Mouse (Mus musculus): Measurements from ENCODE around the gene Spi1.

The Spi1 gene

DNA sequence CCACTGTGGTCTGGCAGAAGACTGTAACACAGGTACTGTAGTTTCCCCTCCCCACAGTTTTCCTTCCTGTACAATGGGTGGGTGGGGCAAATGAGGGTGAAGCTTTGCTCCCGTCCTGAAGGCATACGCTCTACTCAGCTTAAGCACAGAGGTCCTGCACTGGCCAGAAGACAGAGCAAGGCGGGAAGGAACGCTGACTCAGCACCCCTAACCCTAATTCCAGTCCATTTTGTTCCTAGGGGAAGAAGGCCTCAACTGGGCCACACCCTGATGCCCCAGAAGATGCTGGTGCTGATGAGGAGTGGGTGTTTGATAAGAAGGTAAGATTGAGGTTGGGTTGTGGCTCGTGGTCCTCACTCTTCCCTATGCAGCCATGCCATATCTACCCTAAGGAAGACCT, 46.6 kb downstream of the Spi1 start:
- no peak for DNase-seq

DNA sequence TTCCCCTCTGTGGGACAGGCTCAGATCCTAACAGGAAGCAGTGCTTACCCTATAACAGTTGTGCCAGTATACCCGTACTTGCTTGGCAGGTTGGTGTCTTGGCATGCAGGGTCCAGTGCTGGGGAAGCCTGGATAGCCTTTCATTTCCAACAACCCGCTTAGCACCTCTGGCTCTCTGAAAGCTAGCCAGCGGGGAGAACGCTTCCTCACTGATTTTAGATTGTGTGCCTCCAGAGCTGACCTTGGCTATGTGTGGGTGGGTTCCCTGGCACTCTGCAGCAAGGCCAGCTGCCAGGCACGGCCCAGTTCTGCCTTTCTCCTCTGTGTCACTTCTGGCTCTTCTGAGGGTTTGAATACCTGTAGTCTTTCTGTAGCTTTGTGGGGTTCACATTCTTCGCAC, 47.9 kb downstream of the Spi1 start:
- no peak for DNase-seq

DNA sequence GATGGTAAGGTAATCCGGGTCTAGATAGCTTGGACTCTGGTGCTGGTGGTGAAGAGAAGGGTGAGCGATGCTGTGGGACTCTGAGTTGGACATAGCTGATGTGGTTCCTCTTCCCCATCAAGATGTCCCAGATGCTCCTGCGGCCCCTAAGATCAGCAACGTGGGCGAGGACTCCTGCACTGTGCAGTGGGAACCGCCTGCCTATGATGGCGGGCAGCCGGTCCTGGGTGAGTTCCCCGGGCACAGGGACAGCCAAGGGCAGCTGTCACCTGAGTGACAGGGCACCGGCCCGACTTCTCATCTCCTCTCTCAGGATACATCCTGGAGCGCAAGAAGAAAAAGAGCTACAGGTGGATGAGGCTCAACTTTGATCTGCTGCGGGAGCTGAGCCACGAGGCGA, 49.1 kb downstream of the Spi1 start:
- no peak for DNase-seq

DNA sequence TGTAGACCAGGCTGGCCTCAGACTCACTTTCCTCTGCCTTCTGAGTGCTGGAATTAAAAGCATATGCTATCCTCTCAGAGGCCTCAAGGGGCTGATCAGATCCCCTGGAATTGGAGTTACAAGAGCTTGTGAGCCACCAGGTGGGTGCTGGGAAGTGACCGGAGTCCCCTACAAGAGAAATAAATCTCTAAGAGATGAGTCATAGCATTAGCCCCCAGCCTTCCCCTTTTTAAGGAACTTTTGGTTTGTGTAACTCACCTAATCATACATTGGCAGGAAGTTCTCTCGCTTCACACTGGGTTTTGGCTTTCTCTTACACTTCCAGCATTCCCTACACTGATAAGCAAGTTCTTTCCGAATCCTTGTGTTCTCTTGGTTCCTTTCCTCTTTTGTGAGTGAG, 49.8 kb downstream of the Spi1 start:
- no peak for DNase-seq

DNA sequence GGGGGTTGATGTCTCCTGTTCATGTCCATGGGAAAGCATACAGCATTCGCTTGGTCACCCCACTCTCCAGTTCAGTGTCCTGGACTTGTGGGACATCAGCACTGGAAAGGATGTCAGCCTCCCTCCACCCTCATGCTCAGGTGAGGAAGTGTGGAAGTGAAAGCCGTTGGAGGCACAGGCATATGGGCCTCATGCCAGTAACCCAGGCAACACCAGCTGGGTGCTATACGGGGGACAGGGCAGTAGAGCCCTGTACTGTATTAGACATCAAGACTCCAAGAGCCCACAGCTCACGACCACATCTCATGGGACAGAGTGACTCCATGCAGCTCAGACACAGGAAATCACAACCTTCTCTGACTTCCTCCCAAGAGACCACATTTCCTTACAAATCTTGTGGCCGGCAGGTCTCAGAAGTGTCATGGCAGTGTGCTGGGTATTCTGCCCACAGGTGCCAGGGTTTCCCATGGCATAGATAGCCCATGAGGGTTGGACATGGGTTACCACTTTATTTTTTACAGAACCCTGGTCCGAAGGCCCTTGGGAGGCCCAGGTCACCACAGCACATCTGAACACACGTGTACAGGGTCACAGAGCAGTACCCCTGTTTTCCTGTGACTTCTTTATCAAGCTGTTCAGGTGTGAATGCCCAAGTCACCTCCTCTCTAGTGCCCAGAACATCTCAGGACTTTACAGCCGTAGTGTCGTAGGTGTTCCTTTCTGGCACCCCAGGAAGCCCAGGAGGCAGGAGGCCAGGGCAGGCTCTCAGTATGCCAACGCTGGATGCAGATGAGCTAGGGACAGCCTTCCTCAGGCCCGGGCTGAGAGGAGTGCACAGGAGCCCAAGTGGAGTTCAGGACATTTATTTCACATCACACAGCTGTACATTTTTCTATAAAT, 54.6 kb downstream of the Spi1 start:
- no peak for DNase-seq

DNA sequence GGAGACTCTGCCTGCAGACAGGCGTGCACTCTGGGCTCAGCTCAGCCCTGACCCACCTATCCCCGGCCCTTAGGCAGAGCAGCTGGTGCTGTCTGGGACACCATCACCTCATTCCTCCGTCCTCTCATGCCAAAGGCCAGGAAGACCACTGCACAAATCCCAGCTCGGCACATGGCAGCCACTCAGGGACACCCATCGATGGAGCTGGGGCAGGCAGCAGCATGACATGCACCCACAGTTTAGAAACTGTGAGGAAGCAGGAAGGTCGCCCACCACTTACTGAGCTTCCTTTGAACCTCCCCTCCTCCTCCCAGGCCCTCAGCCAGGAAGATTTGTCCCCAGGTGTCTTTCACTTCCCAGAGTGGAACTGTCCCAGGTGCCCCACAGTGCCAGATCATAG, 55.3 kb downstream of the Spi1 start:
- no peak for DNase-seq

DNA sequence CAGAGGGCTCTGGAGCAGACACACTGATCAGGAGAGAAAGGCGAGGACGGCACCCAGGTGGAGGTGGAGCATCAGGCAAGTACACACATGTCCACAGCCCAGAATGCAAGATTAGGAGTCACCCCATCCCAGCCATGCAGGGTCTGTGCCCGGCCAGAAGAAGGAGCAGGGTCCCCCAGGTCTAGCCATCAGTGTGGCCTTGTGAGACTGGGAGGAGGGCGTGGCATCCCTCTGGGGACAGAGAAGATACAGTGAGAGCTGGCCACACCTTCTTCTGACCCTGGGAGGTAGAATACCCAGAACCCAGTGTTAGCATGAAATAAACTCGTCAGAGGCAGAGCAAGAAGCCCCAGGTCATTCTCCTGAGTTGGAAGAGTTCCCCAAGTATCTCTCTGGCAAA, 57.1 kb downstream of the Spi1 start:
- DNase-seq, result no peak

DNA sequence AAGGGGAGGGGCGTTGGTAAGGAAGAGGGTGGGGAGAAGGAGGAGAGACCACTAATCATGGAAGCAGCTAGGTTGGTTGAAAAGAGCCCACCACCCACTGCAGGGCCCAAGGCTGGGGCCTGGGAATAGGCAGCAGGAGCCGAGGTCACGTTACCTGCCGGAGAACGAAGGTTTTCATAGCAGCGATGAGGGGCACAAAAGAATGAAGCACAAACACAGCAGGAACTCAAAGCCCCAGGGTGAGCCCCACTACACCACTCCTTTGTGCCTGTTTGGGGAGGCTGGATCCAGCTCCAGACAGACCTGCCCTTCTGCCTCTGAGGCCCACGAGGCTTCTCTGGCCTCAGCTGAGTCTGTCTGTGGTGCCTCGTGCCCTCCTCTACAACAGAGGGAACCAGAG, 57.6 kb downstream of the Spi1 start:
- DNase-seq, result no peak

DNA sequence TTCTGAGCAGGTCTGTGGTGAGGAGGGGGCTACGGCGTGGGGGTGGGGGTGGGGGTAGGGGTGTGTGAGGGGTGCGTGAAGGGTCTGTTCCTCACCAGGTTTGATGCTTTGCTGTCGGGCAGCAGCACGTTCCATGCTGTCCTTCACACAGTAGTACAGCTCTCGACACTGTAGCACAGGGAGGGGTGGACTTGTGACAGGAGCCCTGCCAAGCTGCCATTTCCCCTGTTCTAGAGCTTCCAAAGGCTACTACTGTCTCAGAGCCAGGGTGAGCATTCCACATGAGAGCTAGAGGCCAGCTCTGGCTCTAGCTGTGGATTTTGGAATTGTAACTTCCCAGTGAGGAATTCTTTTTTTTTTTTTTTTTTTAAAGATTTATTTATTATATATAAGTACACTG, 60.7 kb downstream of the Spi1 start:
- peak; percentile 51 for DNase-seq

DNA sequence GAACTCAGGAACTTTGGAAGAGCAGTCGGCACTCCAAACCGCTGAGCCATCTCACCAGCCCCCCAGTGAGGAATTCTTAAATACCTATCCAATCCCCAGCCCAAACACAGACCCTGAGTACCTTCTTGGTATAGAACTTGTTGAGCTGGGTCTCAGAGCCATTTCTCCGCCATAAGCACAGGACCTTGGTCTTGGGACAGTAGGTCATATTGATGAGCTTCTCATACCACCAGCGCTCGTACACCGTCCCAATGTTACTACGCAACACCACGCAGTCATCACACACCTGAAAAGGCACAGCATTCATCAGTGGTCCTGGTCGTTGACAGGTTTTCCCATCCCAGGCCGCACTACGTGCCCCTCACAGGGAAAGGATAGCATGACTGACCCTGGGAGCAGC, 61.2 kb downstream of the Spi1 start:
- no peak for DNase-seq

DNA sequence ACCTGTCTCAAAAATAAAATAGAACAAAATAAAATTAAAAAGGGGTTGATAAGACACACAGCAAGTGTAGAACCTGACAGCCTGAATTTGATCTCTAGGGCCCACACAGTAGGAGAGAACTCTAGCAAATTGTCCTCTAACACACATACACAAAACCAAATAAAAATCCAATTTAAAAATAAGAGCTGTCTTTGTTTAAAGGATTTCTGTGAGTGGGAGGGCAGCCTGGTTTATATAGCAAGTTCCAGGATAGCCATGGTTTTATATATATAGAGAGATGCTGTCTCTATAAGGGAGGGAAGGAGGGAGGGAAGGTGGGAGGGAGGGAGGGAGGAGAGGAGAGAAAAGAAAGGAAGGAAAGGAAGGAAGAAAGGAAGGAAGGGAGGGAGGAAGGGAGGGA, 65.9 kb downstream of the Spi1 start:
- no peak for DNase-seq

DNA sequence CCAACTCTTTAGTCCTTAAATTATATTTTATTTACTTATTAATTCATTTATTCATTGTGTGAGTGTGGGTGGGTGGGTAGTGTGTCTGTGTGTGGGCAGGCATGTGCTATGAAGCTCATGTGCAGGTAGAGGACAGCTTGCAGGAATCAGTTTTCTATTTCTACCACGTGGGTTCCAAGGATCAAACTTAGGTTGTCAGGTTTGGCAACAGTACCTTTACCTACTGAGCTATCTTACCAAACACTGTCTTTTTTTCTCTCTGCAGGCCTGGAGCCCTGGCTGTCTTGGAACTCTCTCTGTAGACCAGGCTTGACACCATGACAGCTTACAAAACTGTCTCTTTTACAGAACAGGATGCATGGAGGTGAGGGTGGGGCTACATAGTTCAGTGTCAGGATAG, 69.1 kb downstream of the Spi1 start:
- no peak for DNase-seq

DNA sequence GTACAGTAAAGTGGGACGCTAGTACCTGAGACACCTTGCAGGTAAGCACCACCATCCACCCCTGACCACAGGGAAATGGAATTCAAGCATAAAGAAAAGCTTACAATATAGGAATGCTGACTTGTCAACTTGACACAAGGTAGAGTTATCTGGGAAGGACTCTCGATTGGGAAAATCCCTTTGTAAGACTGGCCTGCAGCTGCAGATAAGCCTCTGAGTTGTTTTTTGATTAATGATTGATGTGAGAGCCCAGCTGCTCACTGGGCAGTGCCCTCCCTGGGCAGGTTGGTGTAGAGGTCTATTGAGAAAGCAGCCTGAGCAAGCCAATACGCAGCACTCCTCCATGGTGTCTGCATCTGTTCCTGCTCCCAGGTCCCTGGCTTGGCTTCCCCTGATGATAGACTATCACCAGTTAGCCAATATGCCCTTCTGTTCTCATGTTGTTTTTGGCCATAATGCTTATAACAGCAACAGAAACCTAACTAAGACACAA, 70.7 kb downstream of the Spi1 start:
- no peak for DNase-seq

DNA sequence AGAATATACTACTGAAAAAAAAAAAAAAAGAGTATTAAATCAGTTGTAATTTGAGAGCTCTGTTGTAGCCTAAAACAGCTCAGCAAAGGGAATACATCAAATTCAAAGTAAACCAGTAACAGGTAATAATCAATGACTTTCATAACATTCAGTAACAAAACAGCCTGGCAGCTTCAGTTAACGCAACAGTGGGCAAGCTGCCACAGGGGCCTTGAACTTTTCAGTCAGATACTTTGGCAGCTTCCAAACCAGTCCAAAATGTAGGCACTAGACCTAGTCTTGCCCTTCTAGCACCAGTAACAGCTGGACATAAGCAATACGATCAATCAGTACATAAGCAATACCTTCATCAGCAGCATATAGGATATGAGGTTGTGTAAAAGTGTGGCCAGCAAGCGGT, 71.9 kb downstream of the Spi1 start:
- DNase-seq, result no peak

DNA sequence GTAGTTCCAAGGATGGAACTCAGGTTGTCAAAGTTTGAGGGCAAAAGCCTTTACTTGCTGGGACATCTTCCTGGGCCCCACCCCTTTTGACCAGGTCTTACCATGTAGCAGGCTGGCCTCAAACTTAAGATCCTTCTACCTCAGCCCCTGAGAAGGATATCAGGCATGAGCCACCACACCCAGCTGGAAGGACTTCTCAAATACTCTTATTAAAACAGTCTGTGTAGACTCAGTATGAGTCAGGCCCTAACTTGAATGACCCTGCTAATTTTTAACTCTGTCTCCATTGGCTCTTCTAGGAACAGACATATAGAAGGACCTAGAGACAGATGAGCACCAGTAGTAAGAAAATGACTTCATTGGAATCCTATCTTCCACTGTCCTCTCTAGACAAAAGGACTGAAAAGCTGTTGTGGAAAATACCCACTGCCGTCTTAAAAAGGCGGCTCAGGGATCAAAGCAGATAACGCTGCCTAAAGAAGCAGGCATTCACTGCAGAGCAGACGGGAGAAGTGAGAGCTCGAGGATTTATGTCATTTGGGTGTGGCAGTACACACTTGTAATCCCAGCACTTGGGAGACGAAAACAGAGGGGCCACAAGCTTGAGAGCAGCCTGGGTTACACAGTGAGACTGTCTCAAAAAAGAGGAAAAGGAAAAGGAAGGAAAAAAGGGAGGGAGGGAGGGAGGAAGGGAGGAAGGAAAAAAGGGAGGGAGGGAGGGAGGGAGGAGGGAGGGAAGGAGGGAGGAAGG, 75.0 kb downstream of the Spi1 start:
- DNase-seq, result no peak

DNA sequence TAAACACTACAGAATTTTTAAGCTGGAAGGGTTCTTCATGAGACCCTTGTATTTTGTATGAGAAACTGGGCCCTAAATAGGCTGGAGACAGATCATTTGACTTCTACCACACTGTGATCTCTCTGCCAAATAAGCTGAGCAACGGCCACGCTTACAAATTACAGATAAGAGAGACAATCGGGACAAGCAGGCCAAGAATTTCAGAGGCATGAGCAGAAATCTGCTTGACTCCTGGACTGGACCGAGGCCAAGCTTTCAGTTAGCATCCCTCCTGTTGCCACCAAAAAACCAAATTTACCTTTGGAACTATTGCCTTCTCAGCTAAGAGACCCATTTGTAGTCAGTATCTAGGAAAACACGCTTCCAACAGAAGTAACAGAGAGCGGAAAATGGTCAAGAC, 78.4 kb downstream of the Spi1 start:
- peak; percentile 27 for DNase-seq

DNA sequence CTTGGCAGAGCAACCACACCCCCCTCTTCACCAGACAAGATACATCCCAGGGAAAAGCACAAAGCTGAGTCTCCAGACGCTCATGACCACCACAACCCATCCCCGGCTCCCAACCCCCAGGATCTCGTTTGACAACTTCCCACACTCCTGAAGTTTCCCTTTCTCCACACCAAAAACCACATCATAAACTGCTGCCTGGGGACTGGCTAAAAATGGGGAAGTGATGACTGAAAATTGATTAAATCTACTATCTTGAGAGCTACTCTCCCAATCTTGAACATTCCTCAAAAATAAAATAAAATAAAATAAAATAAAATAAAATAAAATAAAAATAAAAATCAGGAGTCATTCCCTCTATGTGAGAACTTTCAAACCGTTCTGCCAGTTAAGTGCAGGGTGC, 80.8 kb downstream of the Spi1 start:
- DNase-seq, result no peak

DNA sequence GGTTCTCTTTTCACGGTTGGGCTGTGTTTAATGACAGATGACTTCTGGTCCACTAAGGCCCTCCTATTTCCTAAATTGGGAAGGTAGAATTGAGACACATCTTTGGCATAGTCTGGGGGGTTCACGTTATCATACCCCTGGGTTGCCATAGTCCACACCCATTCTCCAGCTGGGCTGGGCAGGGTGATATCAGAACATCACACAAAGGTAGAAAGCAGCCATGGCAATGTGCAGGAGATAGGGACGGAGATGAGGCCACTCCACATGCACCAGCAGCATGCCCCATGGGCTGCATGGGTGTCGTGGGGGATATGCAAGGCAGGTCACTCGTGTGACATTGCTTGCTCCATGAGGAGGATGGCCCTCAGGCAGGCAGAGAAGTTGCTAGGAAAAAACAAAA, 81.3 kb downstream of the Spi1 start:
- DNase-seq, result no peak

DNA sequence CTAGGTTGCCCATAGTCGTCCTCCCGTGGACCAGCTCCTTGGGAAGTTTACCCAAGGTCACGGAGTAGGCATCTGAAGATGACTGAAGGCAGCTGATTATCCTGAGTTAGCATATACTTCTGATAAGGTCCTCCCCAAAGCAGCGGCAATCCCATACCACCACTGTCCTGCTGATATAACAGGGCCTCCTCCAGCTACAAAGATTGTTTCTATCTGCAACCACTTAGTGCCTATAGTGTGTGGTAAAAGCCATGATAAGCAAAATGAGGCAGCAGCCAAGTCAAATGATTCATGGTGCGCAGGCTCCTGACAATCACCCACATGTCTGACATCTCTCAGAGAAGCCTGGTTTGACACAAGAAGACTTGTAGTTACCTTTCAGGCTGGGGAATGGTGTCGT, 82.8 kb downstream of the Spi1 start:
- no peak for DNase-seq

Measured in lung, postnatal 10 days (tissue).